Mouse (Mus musculus) embryonic fibroblast, embryonic 13.5 days (primary cell): ENCODE results near the gene Pdhb.

ENCODE experiments used
- CTCF ChIP-seq: IDR thresholded peaks from 2 replicates; pipeline ENCODE4 v1.5.1; 2011; ENCODE audit warnings: mild to moderate bottlenecking, control low read depth, low read length, moderate library complexity, borderline replicate concordance; ENCODE audit not compliant: insufficient read depth
- POLR2A ChIP-seq: IDR thresholded peaks from 2 replicates; pipeline ENCODE4 v1.6.1; 2011; ENCODE audit warnings: low read depth, mild to moderate bottlenecking, control low read depth, low read length, moderate library complexity

- no peak for TF ChIP-seq POLR2A
- TF ChIP-seq CTCF = no peak
Observed at GRCm38 (mm10) chr14:8148842-8149241, 24.0 kb downstream of the Pdhb start.
